ENCODE assay signal across 9 mouse cellular contexts in the genomic region with DNA sequence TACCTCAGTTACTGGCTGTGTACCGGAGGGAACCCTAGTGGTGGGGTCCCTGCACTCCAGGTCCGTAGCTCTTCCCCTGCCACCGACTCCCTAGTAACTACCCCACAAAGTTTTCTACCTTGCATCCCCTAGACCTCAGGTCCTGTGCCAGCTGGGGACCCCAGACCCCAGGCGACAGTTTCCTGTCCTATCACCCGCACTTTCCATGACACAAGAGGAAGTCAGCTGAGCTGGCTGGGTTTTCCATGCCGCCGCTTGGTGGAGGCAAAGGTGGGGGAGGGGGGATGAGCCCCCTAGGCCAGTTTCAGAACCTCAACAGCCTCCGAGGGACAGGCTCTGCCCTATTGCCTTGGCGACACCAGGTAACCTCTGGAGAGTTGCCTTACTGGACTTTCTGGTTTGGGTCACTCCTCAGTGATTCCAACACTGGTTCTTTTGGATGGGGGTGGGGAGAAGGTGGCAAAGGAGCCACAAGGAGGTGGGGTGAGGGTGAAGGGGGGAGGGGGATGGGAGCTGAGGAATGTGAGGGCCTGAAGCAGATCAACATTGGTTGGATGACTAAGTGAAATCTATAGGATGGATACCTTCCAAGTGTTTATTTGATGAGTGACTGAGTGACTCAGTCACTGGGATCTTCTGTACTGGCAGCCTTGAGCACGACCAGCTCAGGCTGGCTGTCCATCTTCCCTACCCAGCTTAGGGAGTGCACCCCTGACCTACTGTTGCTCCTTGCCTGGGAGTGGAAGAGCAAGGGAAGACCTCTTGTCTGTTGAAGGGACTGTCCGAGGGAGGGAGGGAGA. TPM values are rescaled to one million over a fixed set of nuclear protein-coding genes. Genes with fewer than 3 reads are reported as not detected.
DNase-seq lines count a peak whose midpoint lies in the region; ATAC-seq and TF ChIP-seq lines count a peak whose summit lies in the region.
"Had no signal": no experiment of that assay in that cellular context is flagged by ENCODE, and none has a peak within 500 bp of the region (broad histone marks: within the 10 kb centered on the region; RNA-seq: fewer than 3 reads in every experiment).

No protein-coding gene starts in this region.

- 0 out of 2 replicates have a peak, but pooled peaks have one; percentile 6 for TF ChIP-seq CTCF in layer of hippocampus, adult 2 months (conservative IDR thresholded peaks at IDR 0.05)
- TF ChIP-seq CTCF in stomach, postnatal 0 days (IDR thresholded peaks at IDR 0.05; ENCODE audit: low read depth), result no peak
- no peak for TF ChIP-seq CTCF in gastrocnemius, adult 2 months (IDR thresholded peaks at IDR 0.05)

- no peak overlapping the region for H3K9ac ChIP-seq in kidney, embryonic 16.5 days (replicated peaks; ENCODE audit: low read length)
- H3K9ac ChIP-seq in stomach, postnatal 0 days (ENCODE audit: low read length), result no peak overlapping the region
- H3K9ac ChIP-seq: liver, embryonic 14.5 days had no signal

- intact Hi-C loops in gastrocnemius, adult 2 months (cut with DNase I), result no loop called here

- TF ChIP-seq EP300 in stomach, postnatal 0 days (optimal IDR thresholded peaks at IDR 0.05), result peak; percentile 69

- H3K4me2 ChIP-seq in kidney, embryonic 16.5 days (replicated peaks; ENCODE audit: low read depth, low read length), result peak overlapping the region; percentile 23; the same call in 1 of the 2 replicates
- H3K4me2 ChIP-seq in stomach, postnatal 0 days (replicated peaks; ENCODE audit: low read depth), result no peak overlapping the region

- no peaks in the 10 kb centered on the region for H3K36me3 ChIP-seq in kidney, embryonic 16.5 days (ENCODE audit: insufficient read depth, low read length)
- H3K36me3 ChIP-seq in stomach, postnatal 0 days (ENCODE audit: control insufficient read depth, insufficient read depth, low read length), result no peaks in the 10 kb centered on the region

- 33% methylated on average over 11 of the region's 11 CpGs for WGBS in kidney, embryonic 16.5 days
- 29% methylated on average over 11 of the region's 11 CpGs for WGBS in stomach, postnatal 0 days

- no peak for DNase-seq in layer of hippocampus, adult 2 months (ENCODE audit: low spot score in 2 of 2)
- no peak for DNase-seq in layer of hippocampus, postnatal 14 days (ENCODE audit: low spot score in 2 of 2)
- peak; percentile 75 for DNase-seq in NIH3T3 (ENCODE audit: low read depth)
- peak; percentile 44 for DNase-seq in stomach, postnatal 0 days (ENCODE audit: low spot score)
- no peak for DNase-seq in left cerebral cortex, adult 9 months (ENCODE audit: low spot score in 2 of 2)
- no peak for DNase-seq in gastrocnemius, adult 2 months
- no peak for DNase-seq in yolk sac, embryonic 10.5 days (ENCODE audit: low spot score)

- H3K27ac ChIP-seq in layer of hippocampus, adult 2 months, result no peak overlapping the region
- H3K27ac ChIP-seq in kidney, embryonic 16.5 days (ENCODE audit: low read length), result peak overlapping the region; percentile 84
- H3K27ac ChIP-seq in stomach, postnatal 0 days (replicated peaks), result peak overlapping the region; percentile 75
- H3K27ac ChIP-seq in gastrocnemius, adult 2 months, result no peak overlapping the region
- H3K27ac ChIP-seq: liver, embryonic 14.5 days had no signal

- 0 out of 2 replicates have a peak, but pooled peaks cover 12% of the 10 kb centered on the region for H3K4me1 ChIP-seq in kidney, embryonic 16.5 days (ENCODE audit: insufficient read depth, low read length)
- H3K4me1 ChIP-seq in stomach, postnatal 0 days (replicated peaks; ENCODE audit: control insufficient read depth, insufficient read depth), result no peaks in the 10 kb centered on the region

- H3K4me3 ChIP-seq in layer of hippocampus, adult 2 months, result no peak overlapping the region
- H3K4me3 ChIP-seq in kidney, embryonic 16.5 days (ENCODE audit: low read length), result no peak overlapping the region
- no peak overlapping the region for H3K4me3 ChIP-seq in stomach, postnatal 0 days (ENCODE audit: low read depth, low read length)
- H3K4me3 ChIP-seq in gastrocnemius, adult 2 months, result no peak overlapping the region

- H3K27me3 ChIP-seq in kidney, embryonic 16.5 days (ENCODE audit: insufficient read depth, low read length), result no peaks in the 10 kb centered on the region
- no peaks in the 10 kb centered on the region for H3K27me3 ChIP-seq in stomach, postnatal 0 days (ENCODE audit: control insufficient read depth, insufficient read depth, low read length)

- peak; percentile 94 for ATAC-seq in kidney, embryonic 16.5 days (ENCODE audit: low FRiP score, low TSS enrichment)
- peak; percentile 70 for ATAC-seq in stomach, postnatal 0 days (ENCODE audit: low FRiP score, low TSS enrichment)

- H3K9me3 ChIP-seq in kidney, embryonic 16.5 days (ENCODE audit: low read length), result no peaks in the 10 kb centered on the region
- H3K9me3 ChIP-seq in stomach, postnatal 0 days (ENCODE audit: control insufficient read depth, low read length), result no peaks in the 10 kb centered on the region

RNA-seq across cellular contexts. Expression of a gene that starts 2.0 kb away (rescaled TPM):
- not detected for total RNA-seq in layer of hippocampus, adult 2 months (2021)
- total RNA-seq in layer of hippocampus, postnatal 14 days (2021), result under 1 TPM in 1 of 2 experiments, not detected in 1; 0.19 TPM
- polyA plus RNA-seq in kidney, embryonic 16.5 days (2015; fragmentation: Nextera tagmentation; extraction: Ambion mirVana), result 0.19 and 0.31 TPM in 2 replicates
- polyA plus RNA-seq in stomach, postnatal 0 days (2015; fragmentation: Nextera tagmentation; extraction: Ambion mirVana), result 1.6 and 1.8 TPM in 2 replicates
- total RNA-seq in gastrocnemius, adult 2 months (2021), result not detected

RNA-seq across cellular contexts. Expression of a gene that starts 52.3 kb away (rescaled TPM):
- total RNA-seq in layer of hippocampus, adult 2 months (2021), result 10 to 100 TPM; 21.7 to 22.4 TPM
- total RNA-seq in layer of hippocampus, postnatal 14 days (2021), result 10 to 100 TPM; 25.1 to 26.6 TPM
- 36.2 and 37.6 TPM in 2 replicates for polyA plus RNA-seq in kidney, embryonic 16.5 days (2015; fragmentation: Nextera tagmentation; extraction: Ambion mirVana)
- polyA plus RNA-seq in stomach, postnatal 0 days (2015; fragmentation: Nextera tagmentation; extraction: Ambion mirVana), result 48.6 and 57.3 TPM in 2 replicates
- total RNA-seq in gastrocnemius, adult 2 months (2021), result 10 to 100 TPM; 20.7 to 26.3 TPM

Comparison
In these comparisons a context has a peak if more than half of its experiments do, and no peak if none do; other contexts are left out.
1. DNase-seq: peak in NIH3T3 (single experiment) and stomach, postnatal 0 days (single experiment); none in layer of hippocampus, adult 2 months (0 of 2), layer of hippocampus, postnatal 14 days (0 of 2), left cerebral cortex, adult 9 months (0 of 2), gastrocnemius, adult 2 months (single experiment) and yolk sac, embryonic 10.5 days (single experiment).
2. H3K27ac ChIP-seq: peak in kidney, embryonic 16.5 days (single experiment) and stomach, postnatal 0 days (single experiment); none in layer of hippocampus, adult 2 months (single experiment) and gastrocnemius, adult 2 months (single experiment).